Mouse (Mus musculus): ENCODE data around the gene Galnt5. TPM values are rescaled to one million over a fixed set of nuclear protein-coding genes. Genes with fewer than 3 reads are reported as not detected.

Galnt5 gene
- total RNA-seq, 2 experiments from 2014 or later: 0.08 TPM; not detected in 1

Other genes starting within 250 kb of the Galnt5 start
- 1 to 10 TPM in 1 of 2 experiments, under 1 TPM in 1; 0.73 to 1.4 TPM for gene Ermn, start 55.0 kb downstream of the Galnt5 start, total RNA-seq (2021)
- under 1 TPM; 0.09 to 0.20 TPM for gene Cytip, start 197.6 kb downstream of the Galnt5 start, total RNA-seq (2021)